Mouse (Mus musculus) lung, adult 2 months (tissue): ENCODE measurements around the gene Nme7.

Source experiments
- CTCF ChIP-seq: fragments of 200-500 bp; IDR thresholded peaks from 2 replicates; pipeline ENCODE4 v1.5.1; 2011; ENCODE audit warnings: mild to moderate bottlenecking, low read length, control low read depth; ENCODE audit not compliant: insufficient read depth
- POLR2A ChIP-seq: fragments of 200-500 bp; IDR thresholded peaks from 2 replicates; pipeline ENCODE4 v1.6.1; 2011; ENCODE audit warnings: low read depth, mild to moderate bottlenecking, control low read depth, low read length, borderline replicate concordance; ENCODE audit errors: extremely low read depth

DNA sequence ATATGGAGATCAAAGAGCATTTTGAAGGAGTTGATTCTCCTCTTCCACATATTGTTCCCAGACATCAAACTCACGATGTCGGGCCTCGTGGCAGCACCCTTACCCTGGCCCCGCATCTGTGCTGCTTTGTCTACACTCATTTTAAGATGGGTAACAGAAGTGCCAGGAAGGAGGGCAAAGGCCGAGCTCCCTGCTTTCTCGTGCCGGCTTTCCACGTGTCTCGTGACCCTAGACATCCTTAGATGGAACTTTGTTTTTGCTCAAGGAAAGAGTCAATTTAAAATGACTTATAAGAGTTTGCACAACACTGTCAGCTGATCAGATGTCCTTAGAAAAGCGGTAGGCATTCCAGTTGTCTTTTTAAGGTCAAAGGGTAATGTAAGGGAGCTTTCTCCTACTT, 114.4 kb downstream of the Nme7 start:
- no peak for TF ChIP-seq CTCF
- no peak for TF ChIP-seq POLR2A
